Mouse (Mus musculus) MEL (cell line): ENCODE data around the gene Acpp. TPM values are rescaled to one million over a fixed set of nuclear protein-coding genes. Genes with fewer than 3 reads are reported as not detected.

Experiments used
- DNase-seq: peaks from one replicate; pipeline ENCODE4 v3.0.0; 2011; ENCODE audit warnings: low read depth, low spot score
- H3K27ac ChIP-seq: 2 replicates; pipeline ENCODE4 v1.5.1; 2012; ENCODE audit warnings: low read depth, mild to moderate bottlenecking, control low read depth, low read length, moderate library complexity; ENCODE audit not compliant: control insufficient read depth
- H3K27me3 ChIP-seq, 2 experiments: fragments of 150-350 bp in 1 of 2; sonication (generic) in 1 of 2; 2 replicates each; pipeline ENCODE4 v1.6.1; 2012; ENCODE audit warnings: low read length in 2 of 2, mild to moderate bottlenecking in 2 of 2, improper control_type of control experiment in 1 of 2, moderate library complexity in 1 of 2; ENCODE audit not compliant: insufficient read depth in 2 of 2, control insufficient read depth in 1 of 2
- H3K36me3 ChIP-seq, 2 experiments: 2 replicates each; pipeline ENCODE4 v1.6.1; 2012 to 2014; ENCODE audit warnings: low read length in 2 of 2, improper control_type of control experiment in 1 of 2, inconsistent platforms in 1 of 2, mild to moderate bottlenecking in 1 of 2; ENCODE audit not compliant: insufficient read depth in 2 of 2, control insufficient read depth in 1 of 2
- H3K4me1 ChIP-seq, 2 experiments: fragments of 150-350 bp in 1 of 2; sonication (generic) in 1 of 2; 2 replicates each; pipeline ENCODE4 v1.6.1; 2012; ENCODE audit warnings: low read length in 2 of 2, improper control_type of control experiment in 1 of 2, mild to moderate bottlenecking in 1 of 2; ENCODE audit not compliant: insufficient read depth in 2 of 2, control insufficient read depth in 1 of 2
- H3K4me3 ChIP-seq, 2 experiments: fragments of 150-350 bp in 1 of 2; sonication (generic) in 1 of 2; 2 replicates each; pipeline ENCODE4 v1.5.1; 2012; ENCODE audit warnings: low read depth in 2 of 2, low read length in 2 of 2, mild to moderate bottlenecking in 2 of 2, moderate library complexity in 2 of 2, control low read depth in 1 of 2, improper control_type of control experiment in 1 of 2; ENCODE audit not compliant: control insufficient read depth in 1 of 2, insufficient read depth in 1 of 2
- H3K79me2 ChIP-seq: 2 replicates; pipeline ENCODE4 v1.6.1; 2012; ENCODE audit warnings: mild to moderate bottlenecking, low read length, moderate library complexity; ENCODE audit not compliant: control insufficient read depth, poor library complexity, insufficient read depth
- H3K9ac ChIP-seq: 2 replicates; pipeline ENCODE4 v1.6.1; 2012; ENCODE audit warnings: low read depth, mild to moderate bottlenecking, control low read depth, low read length, moderate library complexity; ENCODE audit not compliant: control insufficient read depth, poor library complexity, severe bottlenecking
- H3K9me3 ChIP-seq: fragments of 150-350 bp; sonication (generic); replicated peaks from 2 replicates; pipeline ENCODE4 v1.6.1; 2012; ENCODE audit warnings: mild to moderate bottlenecking, low read length, improper control_type of control experiment, moderate library complexity; ENCODE audit not compliant: insufficient read depth
- CHD1 ChIP-seq: IDR thresholded peaks from 2 replicates; pipeline ENCODE4 v1.6.1; 2012; ENCODE audit warnings: low read depth, mild to moderate bottlenecking, inconsistent platforms, low read length, improper control_type of control experiment
- E2F4 ChIP-seq: IDR thresholded peaks from 2 replicates; pipeline ENCODE4 v1.6.1; 2011; ENCODE audit warnings: low read depth, low read length, improper control_type of control experiment, borderline replicate concordance
- ETS1 ChIP-seq: IDR thresholded peaks from 2 replicates; pipeline ENCODE4 v1.6.1; 2012; ENCODE audit warnings: low read depth, mild to moderate bottlenecking, inconsistent platforms, low read length, improper control_type of control experiment, moderate library complexity
- GATA1 ChIP-seq: IDR thresholded peaks from 2 replicates; pipeline ENCODE4 v1.6.1; 2011; ENCODE audit warnings: low read depth, low read length, improper control_type of control experiment
- MAZ ChIP-seq: IDR thresholded peaks from 2 replicates; pipeline ENCODE4 v1.6.1; 2012; ENCODE audit warnings: low read depth, mild to moderate bottlenecking, inconsistent platforms, low read length, improper control_type of control experiment
- MEF2A ChIP-seq: IDR thresholded peaks from 2 replicates; pipeline ENCODE4 v1.6.1; 2014; ENCODE audit warnings: low read depth, mild to moderate bottlenecking, inconsistent platforms, low read length, improper control_type of control experiment; ENCODE audit not compliant: poor library complexity, insufficient replicate concordance, severe bottlenecking; ENCODE audit errors: extremely low read depth
- MXI1 ChIP-seq: IDR thresholded peaks from 2 replicates; pipeline ENCODE4 v1.6.1; 2011; ENCODE audit warnings: mild to moderate bottlenecking, low read depth, low read length, improper control_type of control experiment
- MYB ChIP-seq: IDR thresholded peaks from 2 replicates; pipeline ENCODE4 v1.6.1; 2011; ENCODE audit warnings: mild to moderate bottlenecking, low read depth, low read length, improper control_type of control experiment
- NRF1 ChIP-seq: IDR thresholded peaks from 2 replicates; pipeline ENCODE4 v1.6.1; 2014; ENCODE audit warnings: low read depth, mild to moderate bottlenecking, inconsistent platforms, low read length, improper control_type of control experiment, moderate library complexity; ENCODE audit not compliant: poor library complexity, insufficient read depth, severe bottlenecking
- SIN3A ChIP-seq: IDR thresholded peaks from 2 replicates; pipeline ENCODE4 v1.6.1; 2012; ENCODE audit warnings: low read length, improper control_type of control experiment, inconsistent platforms
- SMC3 ChIP-seq: IDR thresholded peaks from 2 replicates; pipeline ENCODE4 v1.6.1; 2011; ENCODE audit warnings: low read depth, low read length, improper control_type of control experiment
- TAL1 ChIP-seq: IDR thresholded peaks from 2 replicates; pipeline ENCODE4 v1.6.1; 2012; ENCODE audit warnings: mild to moderate bottlenecking, inconsistent platforms, low read length, moderate library complexity, mixed read lengths
- TBP ChIP-seq: IDR thresholded peaks from 2 replicates; pipeline ENCODE4 v1.8.0; 2011; ENCODE audit warnings: low read depth, low read length, improper control_type of control experiment
- UBTF ChIP-seq: IDR thresholded peaks from 2 replicates; pipeline ENCODE4 v1.6.1; 2012; ENCODE audit warnings: low read depth, mild to moderate bottlenecking, inconsistent platforms, low read length, improper control_type of control experiment, moderate library complexity, borderline replicate concordance; ENCODE audit not compliant: insufficient read depth
- USF1 ChIP-seq: IDR thresholded peaks from 2 replicates; pipeline ENCODE4 v1.6.1; 2014; ENCODE audit warnings: low read depth, mild to moderate bottlenecking, inconsistent platforms, low read length, improper control_type of control experiment, moderate library complexity
- USF2 ChIP-seq, 2 experiments: IDR thresholded peaks; 2 replicates each; pipeline ENCODE4 v1.6.1; 2011 to 2012; ENCODE audit warnings: improper control_type of control experiment in 2 of 2, low read length in 2 of 2, borderline replicate concordance in 1 of 2, inconsistent platforms in 1 of 2, low read depth in 1 of 2, mild to moderate bottlenecking in 1 of 2; ENCODE audit not compliant: insufficient read depth in 1 of 2
- ZC3H11A ChIP-seq: IDR thresholded peaks from 2 replicates; pipeline ENCODE4 v1.6.1; 2012; ENCODE audit warnings: low read depth, mild to moderate bottlenecking, inconsistent platforms, low read length, improper control_type of control experiment
- ZKSCAN1 ChIP-seq: IDR thresholded peaks from 2 replicates; pipeline ENCODE4 v1.6.1; 2012; ENCODE audit warnings: low read depth, mild to moderate bottlenecking, inconsistent platforms, low read length, improper control_type of control experiment, moderate library complexity
- polyA plus RNA-seq, 2 experiments: library from polyadenylated mRNA; stranded (reverse) in 1 of 2; unstranded in 1 of 2; fragments of >175 nt in 1 of 2; fragments of >200 nt in 1 of 2; gene quantifications; 2 replicates each; pipeline versions ENCODE4 v1.2.1 to v1.2.4; 2012; ENCODE audit warnings: low replicate concordance in 2 of 2, low read depth in 1 of 2; ENCODE audit not compliant: insufficient read length in 2 of 2, insufficient read depth in 1 of 2, missing spikeins in 1 of 2
- total RNA-seq: library from RNA; depleted of rRNA; stranded (reverse); fragments of 300-350 nt; gene quantifications from 2 replicates; pipeline ENCODE4 v1.2.3, GENCODE M21; 2012

Gene Acpp
- total and polyA plus RNA-seq, 3 experiments: 0.03 TPM; not detected in 2

DNA sequence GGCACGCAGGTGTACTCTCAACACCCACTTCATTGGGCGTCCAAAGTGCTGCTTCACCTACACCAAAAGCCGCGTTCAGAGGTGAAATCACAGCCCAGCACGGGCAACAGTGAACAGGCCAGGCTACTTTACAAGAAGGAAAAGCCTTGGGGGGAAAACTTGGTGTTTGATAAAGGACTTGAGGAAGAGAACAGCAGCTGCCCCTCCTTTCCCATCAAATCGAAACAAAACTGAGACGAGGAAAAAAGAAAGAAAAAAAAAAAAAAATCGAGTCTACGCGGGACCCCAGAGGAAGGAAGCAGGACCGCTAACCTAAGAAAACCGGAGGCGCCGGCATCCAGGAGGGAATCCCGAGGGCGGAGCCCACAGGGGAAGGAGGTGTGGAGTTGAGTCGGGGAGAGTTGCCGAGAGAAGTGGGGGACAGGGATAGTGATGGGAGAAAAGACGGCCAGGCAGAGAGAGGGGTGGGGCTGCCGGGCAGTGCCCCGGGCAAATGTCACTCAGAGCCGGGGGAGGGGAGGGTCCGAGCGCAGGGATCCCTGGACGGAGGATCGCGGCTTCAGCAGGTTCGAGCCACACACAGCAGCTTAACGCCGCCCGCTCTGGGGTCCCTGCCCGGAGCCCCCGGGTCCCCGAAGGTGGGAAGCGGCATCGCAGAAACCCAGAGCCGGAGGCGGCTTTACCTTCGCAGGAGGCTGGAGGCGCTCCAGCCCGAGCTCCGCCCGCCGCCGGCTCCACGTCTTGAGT, 75.4 kb downstream of the Acpp start:
- no peaks in the 10 kb centered on the region for H3K9me3 ChIP-seq
- H3K27ac ChIP-seq: peak overlapping the region; percentile 43
- peak overlapping the region; percentile 70 to 99 for H3K4me3 ChIP-seq
- peaks cover 15 to 30% of the 10 kb centered on the region in 2 experiments for H3K4me1 ChIP-seq
- H3K9ac ChIP-seq: peak overlapping the region; percentile 98
- peaks cover 0 to 37% of the 10 kb centered on the region in 2 experiments; a peak in 3 of 4 replicates for H3K36me3 ChIP-seq
- TF ChIP-seq MYB (no peak), USF2 (IDR thresholded peaks at IDR 0.05; ENCODE audit: borderline replicate concordance in 1 of 2, insufficient read depth in 1 of 2, low read depth in 1 of 2, low read length in 2 of 2) (no peak)
- no peaks in the 10 kb centered on the region for H3K27me3 ChIP-seq
- DNase-seq: peak; percentile 46
- peaks cover 38% of the 10 kb centered on the region for H3K79me2 ChIP-seq

DNA sequence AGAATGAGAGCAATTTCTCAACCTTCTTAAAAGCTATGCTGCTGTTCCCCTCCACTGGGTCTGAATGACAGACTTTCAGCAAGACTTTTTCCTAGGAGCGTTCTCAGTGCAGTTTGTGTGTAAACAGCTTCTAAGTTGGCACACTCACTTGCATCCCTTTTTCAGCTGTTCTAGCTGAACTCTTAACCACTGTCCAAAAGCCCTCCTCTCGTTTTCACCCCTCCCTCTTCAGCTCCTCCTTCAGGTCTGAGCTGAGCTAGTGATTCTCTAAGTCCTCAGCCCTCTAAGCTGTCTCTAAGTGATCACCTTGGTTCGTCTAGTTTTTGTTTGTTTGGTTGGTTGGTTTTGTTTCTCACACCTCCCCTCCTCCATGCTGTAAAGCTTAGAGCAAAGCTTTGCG, 77.2 kb downstream of the Acpp start:
- no peaks in the 10 kb centered on the region for H3K9me3 ChIP-seq
- H3K79me2 ChIP-seq: peaks cover 41% of the 10 kb centered on the region
- DNase-seq: no peak
- TF ChIP-seq USF2 (IDR thresholded peaks at IDR 0.05; ENCODE audit: borderline replicate concordance in 1 of 2, insufficient read depth in 1 of 2, low read depth in 1 of 2, low read length in 2 of 2): no peak
- no peak overlapping the region for H3K4me3 ChIP-seq
- peaks cover 15 to 30% of the 10 kb centered on the region in 2 experiments for H3K4me1 ChIP-seq
- peaks cover 2 to 37% of the 10 kb centered on the region in 2 experiments; a peak in 3 of 4 replicates for H3K36me3 ChIP-seq
- no peaks in the 10 kb centered on the region for H3K27me3 ChIP-seq
- H3K27ac ChIP-seq: no peak overlapping the region
- H3K9ac ChIP-seq: no peak overlapping the region

- Histone ChIP-seq H3K4me3 (no peak overlapping the region), H3K27me3 (no peaks in the 10 kb centered on the region), H3K9me3 (no peaks in the 10 kb centered on the region), H3K27ac (no peak overlapping the region), H3K79me2 (peaks cover 35% of the 10 kb centered on the region), H3K9ac (no peak overlapping the region), H3K36me3 (peaks cover 2 to 22% of the 10 kb centered on the region in 2 experiments; a peak in 3 of 4 replicates), H3K4me1 (peaks cover 19 to 20% of the 10 kb centered on the region in 2 experiments)
- no peak for DNase-seq
- no peak for TF ChIP-seq NRF1
- no peak for TF ChIP-seq ZKSCAN1
- no peak for TF ChIP-seq MAZ
- TF ChIP-seq CHD1: no peak
- TF ChIP-seq E2F4: no peak
- no peak for TF ChIP-seq UBTF
- no peak for TF ChIP-seq MEF2A
- no peak for TF ChIP-seq USF1
- TF ChIP-seq GATA1: no peak
- TF ChIP-seq TBP: no peak
- no peak for TF ChIP-seq SMC3
- TF ChIP-seq TAL1: no peak
- TF ChIP-seq MXI1: no peak
- no peak for TF ChIP-seq SIN3A
- TF ChIP-seq ETS1: no peak
- no peak for TF ChIP-seq ZC3H11A
These were observed 81.5 kb downstream of the Acpp start for GRCm38 (mm10) chr9:104256085-104256484.
